Comparison of ENCODE assay signal across 22 mouse cellular contexts in genomic region chr16:37677586-37677985, GRCm38 (mm10).
"Had no signal": no experiment of that assay in that cellular context is flagged by ENCODE, and none has a peak within 500 bp of the region (broad histone marks: within the 10 kb centered on the region; RNA-seq: fewer than 3 reads in every experiment).

No protein-coding gene starts in this region.

- H3K27me3 ChIP-seq: limb, embryonic 12.5 days; limb, embryonic 15.5 days; midbrain, embryonic 13.5 days; neural tube, embryonic 12.5 days; neural tube, embryonic 15.5 days had no signal

- H3K36me3 ChIP-seq: limb, embryonic 12.5 days; limb, embryonic 15.5 days; midbrain, embryonic 13.5 days; neural tube, embryonic 12.5 days; neural tube, embryonic 15.5 days had no signal

- DNase-seq: left cerebral cortex, postnatal 4 days; liver, postnatal 0 days; lung, embryonic 14.5 days; right cerebral cortex, adult 18-20 months; right cerebral cortex, postnatal 14 days; right cerebral cortex, postnatal 4 days; thymus, adult 2 months; thymus, postnatal 14 days; thymus, postnatal 4 days had no signal

- ATAC-seq: hindbrain, postnatal 0 days; inflammation-experienced regulatory T-cells, adult 6 months; intestine, embryonic 16.5 days; liver, postnatal 0 days; lung, postnatal 0 days; midbrain, embryonic 13.5 days had no signal

- H3K9ac ChIP-seq: limb, embryonic 12.5 days; limb, embryonic 15.5 days; liver, embryonic 14.5 days; liver, postnatal 0 days; lung, embryonic 14.5 days; midbrain, embryonic 13.5 days; neural tube, embryonic 12.5 days had no signal

- H3K9me3 ChIP-seq: limb, embryonic 12.5 days; limb, embryonic 15.5 days; midbrain, embryonic 13.5 days; neural tube, embryonic 12.5 days; neural tube, embryonic 15.5 days had no signal

- H3K4me3 ChIP-seq: limb, embryonic 12.5 days; limb, embryonic 15.5 days; midbrain, embryonic 13.5 days; neural tube, embryonic 12.5 days; neural tube, embryonic 15.5 days had no signal

- H3K4me2 ChIP-seq: limb, embryonic 12.5 days; limb, embryonic 15.5 days; liver, embryonic 11.5 days; lung, embryonic 14.5 days; midbrain, embryonic 13.5 days; neural tube, embryonic 12.5 days; neural tube, embryonic 15.5 days had no signal

- H3K27ac ChIP-seq: hindbrain, postnatal 0 days; limb, embryonic 12.5 days; limb, embryonic 15.5 days; liver, embryonic 14.5 days; macrophage; midbrain, embryonic 13.5 days; neural tube, embryonic 12.5 days; neural tube, embryonic 15.5 days; stomach, postnatal 0 days had no signal
